Mouse (Mus musculus) erythroblast, embryonic 14.5 days (primary cell): Measurements from ENCODE around the gene Kctd10. TPM values are rescaled to one million over a fixed set of nuclear protein-coding genes. Genes with fewer than 3 reads are reported as not detected.

Experiments
- H3K27me3 ChIP-seq: 2 replicates; pipeline ENCODE4 v1.6.1; 2012; ENCODE audit warnings: inconsistent platforms; ENCODE audit not compliant: control insufficient read depth
- H3K36me3 ChIP-seq: 2 replicates; pipeline ENCODE4 v1.6.1; 2012; ENCODE audit warnings: mild to moderate bottlenecking, inconsistent platforms; ENCODE audit not compliant: control insufficient read depth
- H3K4me1 ChIP-seq: 2 replicates; pipeline ENCODE4 v1.6.1; 2012; ENCODE audit warnings: inconsistent platforms; ENCODE audit not compliant: control insufficient read depth
- H3K4me3 ChIP-seq: replicated peaks from 2 replicates; pipeline ENCODE3; 2012; ENCODE audit warnings: moderate library complexity, mild to moderate bottlenecking, inconsistent platforms
- H3K9me3 ChIP-seq: 2 replicates; pipeline ENCODE4 v1.6.1; 2012; ENCODE audit warnings: low read length, inconsistent platforms, mixed read lengths; ENCODE audit not compliant: control insufficient read depth
- GATA1 ChIP-seq: IDR thresholded peaks from 2 replicates; pipeline ENCODE4 v1.6.1; 2012; ENCODE audit warnings: low read length, inconsistent platforms, mixed read lengths
- TAL1 ChIP-seq: IDR thresholded peaks from 3 replicates; pipeline ENCODE4 v1.6.1; 2012; ENCODE audit warnings: low read length, inconsistent platforms, mixed read lengths
- polyA plus RNA-seq: library from polyadenylated mRNA; stranded (reverse); fragments of >175 nt; gene quantifications from 2 replicates; pipeline ENCODE4 v1.2.3, GENCODE M21; 2012

Gene Kctd10
- polyA plus RNA-seq, 1 experiment: 0.90 TPM

DNA sequence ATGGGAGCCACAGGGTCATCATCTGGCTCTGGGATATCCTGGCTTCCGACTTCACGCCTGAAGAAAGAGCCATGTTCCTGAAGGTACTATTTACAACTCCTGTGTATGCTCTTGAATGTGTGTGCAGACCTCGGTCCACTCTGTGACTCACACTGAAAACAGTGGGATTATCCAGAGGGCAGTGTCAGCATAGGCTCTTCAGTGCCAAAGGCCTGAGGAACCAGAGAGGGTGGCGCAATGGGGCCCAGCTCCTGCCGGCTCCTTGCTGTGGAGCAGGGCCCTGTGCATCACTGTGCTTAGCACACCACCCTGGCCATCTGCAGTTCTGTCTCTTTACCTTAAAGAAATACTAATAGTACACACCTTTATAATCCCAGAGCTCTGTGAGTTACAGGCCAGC is 35.3 kb upstream of the Kctd10 start:
- H3K4me3 ChIP-seq: no peak overlapping the region
- no peaks in the 10 kb centered on the region for H3K27me3 ChIP-seq
- no peaks in the 10 kb centered on the region for H3K4me1 ChIP-seq
- H3K9me3 ChIP-seq: no peaks in the 10 kb centered on the region
- TF ChIP-seq TAL1 (no peak), GATA1 (no peak)
- H3K36me3 ChIP-seq: peaks cover 100% of the 10 kb centered on the region

DNA sequence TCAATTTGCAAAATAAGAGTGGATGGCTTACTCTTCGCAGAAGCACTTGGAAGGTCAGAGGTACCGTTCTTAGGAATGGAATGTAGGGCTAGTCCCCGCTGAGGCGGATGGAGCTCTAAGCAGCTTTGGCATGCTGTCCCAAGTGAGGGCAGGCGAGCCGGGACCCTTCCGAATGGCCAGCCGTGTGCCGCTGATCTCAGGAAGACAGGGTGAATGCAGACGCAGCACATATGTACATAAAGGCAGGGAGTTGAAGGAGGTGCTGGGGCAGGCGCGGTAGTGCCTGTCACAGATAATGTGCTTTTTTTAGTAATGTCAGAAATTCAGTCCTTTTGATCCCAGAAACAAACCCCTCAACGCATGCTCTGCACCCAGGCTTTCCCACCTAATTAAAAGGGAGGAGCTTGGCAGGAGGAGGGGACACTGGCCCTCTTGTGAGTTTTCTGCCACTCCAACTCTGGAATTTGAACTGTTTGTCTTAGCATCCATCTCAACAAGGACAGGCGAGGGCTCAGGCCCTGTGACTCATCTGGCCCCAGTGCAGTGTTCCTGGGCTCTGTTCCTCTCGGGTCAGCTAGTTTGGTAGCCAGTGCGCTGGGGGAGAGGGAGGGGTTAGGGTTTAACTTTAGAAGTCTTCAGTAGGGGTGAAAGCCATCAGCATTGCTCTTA is 32.9 kb upstream of the Kctd10 start:
- Histone ChIP-seq H3K4me1 (no peaks in the 10 kb centered on the region), H3K27me3 (no peaks in the 10 kb centered on the region), H3K9me3 (no peaks in the 10 kb centered on the region), H3K4me3 (no peak overlapping the region), H3K36me3 (peaks cover 100% of the 10 kb centered on the region)
- TF ChIP-seq GATA1 (no peak), TAL1 (no peak)

DNA sequence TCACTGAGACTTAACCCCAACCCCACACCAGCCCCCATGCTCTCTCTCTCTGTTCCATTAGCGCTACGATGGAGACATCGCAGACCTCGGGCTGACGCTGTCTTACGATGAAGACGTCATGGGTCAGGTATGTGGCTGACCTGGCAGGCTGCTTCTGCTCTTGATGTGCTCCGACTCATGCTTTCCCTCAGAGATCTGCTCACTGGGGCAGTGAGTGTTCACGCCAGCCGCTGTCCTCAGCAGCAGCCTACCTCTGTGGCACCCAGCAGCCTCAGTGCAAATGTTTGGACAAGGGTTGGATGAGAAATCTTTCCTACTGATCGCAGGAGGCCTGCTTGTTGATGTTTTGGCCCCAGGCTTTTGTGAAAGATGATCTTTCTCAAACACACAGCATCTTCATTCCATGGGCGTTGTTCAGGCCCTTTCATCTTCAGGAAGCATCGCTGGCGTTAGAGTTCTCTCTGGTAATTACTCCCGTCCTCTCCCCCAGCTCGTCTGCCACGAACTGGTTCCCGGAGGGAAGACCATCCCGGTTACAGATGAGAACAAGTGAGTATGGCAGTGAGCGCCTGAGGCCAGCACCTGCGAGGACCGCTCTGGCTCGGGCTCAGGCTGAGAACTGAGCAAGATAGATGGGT is 32.2 kb upstream of the Kctd10 start:
- TF ChIP-seq TAL1: no peak
- TF ChIP-seq GATA1: no peak
- H3K27me3 ChIP-seq: no peaks in the 10 kb centered on the region
- H3K9me3 ChIP-seq: no peaks in the 10 kb centered on the region
- H3K36me3 ChIP-seq: peaks cover 100% of the 10 kb centered on the region
- H3K4me3 ChIP-seq: no peak overlapping the region
- H3K4me1 ChIP-seq: no peaks in the 10 kb centered on the region

GRCm38 (mm10) chr5:114410429-114410828 is 30.1 kb upstream of the Kctd10 start:
- Histone ChIP-seq H3K36me3 (peaks cover 100% of the 10 kb centered on the region), H3K4me1 (no peaks in the 10 kb centered on the region)
- TF ChIP-seq TAL1: no peak
- TF ChIP-seq GATA1: no peak

DNA sequence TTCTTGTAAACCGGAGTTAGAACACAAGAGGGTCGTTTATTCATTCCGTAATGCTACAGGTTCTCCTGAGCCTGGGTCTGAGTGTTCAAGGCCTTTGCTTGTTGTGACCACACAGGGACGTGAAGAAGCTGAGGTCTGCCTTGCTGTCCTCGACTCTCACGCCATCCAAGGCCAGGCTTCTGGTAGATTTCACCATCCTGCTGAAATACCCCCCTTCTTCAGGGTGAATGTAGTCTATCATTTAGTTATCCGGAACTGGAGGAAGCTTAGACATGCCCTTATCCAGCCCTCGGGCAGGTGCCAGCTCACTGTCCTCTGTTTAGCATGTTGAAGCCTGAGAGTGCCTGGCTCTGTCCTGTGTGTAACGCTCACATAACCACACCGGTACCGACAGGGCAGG is 28.5 kb upstream of the Kctd10 start:
- H3K4me3 ChIP-seq: no peak overlapping the region

More at GRCm38 (mm10) chr5:114410429-114410828, 30.1 kb upstream of the Kctd10 start:
- H3K4me3 ChIP-seq: no peak overlapping the region
- H3K9me3 ChIP-seq: no peaks in the 10 kb centered on the region
- H3K27me3 ChIP-seq: no peaks in the 10 kb centered on the region

DNA sequence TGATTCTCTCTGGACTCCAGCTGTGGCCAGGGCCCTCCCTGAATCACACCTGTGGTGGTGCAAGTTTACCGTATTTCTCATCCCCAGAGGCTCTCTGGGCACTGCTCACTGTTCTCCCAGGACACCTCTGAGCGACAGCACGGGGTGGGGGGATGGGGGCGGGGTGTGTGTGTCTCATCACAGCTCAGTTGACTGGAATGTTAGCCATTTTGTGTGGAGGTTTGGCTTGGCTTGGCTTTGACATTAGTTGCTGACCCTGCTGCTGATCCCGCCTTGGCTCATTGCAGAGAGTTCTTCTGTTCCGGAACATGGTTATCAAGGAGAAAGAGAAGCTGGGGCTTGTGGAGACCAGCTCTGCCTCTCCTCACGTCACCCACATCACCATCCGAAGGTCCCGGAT is 27.5 kb upstream of the Kctd10 start:
- Histone ChIP-seq H3K36me3 (peaks cover 100% of the 10 kb centered on the region), H3K9me3 (no peaks in the 10 kb centered on the region), H3K27me3 (no peaks in the 10 kb centered on the region), H3K4me1 (no peaks in the 10 kb centered on the region), H3K4me3 (no peak overlapping the region)
- TF ChIP-seq TAL1: no peak
- no peak for TF ChIP-seq GATA1

More for the DNA sequence above, 28.5 kb upstream of the Kctd10 start:
- H3K27me3 ChIP-seq: no peaks in the 10 kb centered on the region
- H3K36me3 ChIP-seq: peaks cover 100% of the 10 kb centered on the region
- no peaks in the 10 kb centered on the region for H3K4me1 ChIP-seq
- H3K9me3 ChIP-seq: no peaks in the 10 kb centered on the region
- TF ChIP-seq GATA1 (no peak), TAL1 (no peak)

GRCm38 (mm10) chr5:114407269-114407668 is 27.0 kb upstream of the Kctd10 start:
- peaks cover 100% of the 10 kb centered on the region for H3K36me3 ChIP-seq
- no peak overlapping the region for H3K4me3 ChIP-seq
- no peaks in the 10 kb centered on the region for H3K9me3 ChIP-seq
- H3K27me3 ChIP-seq: no peaks in the 10 kb centered on the region
- TF ChIP-seq GATA1 (no peak), TAL1 (no peak)
- no peaks in the 10 kb centered on the region for H3K4me1 ChIP-seq

GRCm38 (mm10) chr5:114406592-114406991 is 26.3 kb upstream of the Kctd10 start:
- no peaks in the 10 kb centered on the region for H3K27me3 ChIP-seq
- H3K36me3 ChIP-seq: peaks cover 100% of the 10 kb centered on the region
- H3K9me3 ChIP-seq: no peaks in the 10 kb centered on the region
- H3K4me3 ChIP-seq: no peak overlapping the region
- TF ChIP-seq GATA1 (no peak), TAL1 (no peak)
- H3K4me1 ChIP-seq: no peaks in the 10 kb centered on the region

DNA sequence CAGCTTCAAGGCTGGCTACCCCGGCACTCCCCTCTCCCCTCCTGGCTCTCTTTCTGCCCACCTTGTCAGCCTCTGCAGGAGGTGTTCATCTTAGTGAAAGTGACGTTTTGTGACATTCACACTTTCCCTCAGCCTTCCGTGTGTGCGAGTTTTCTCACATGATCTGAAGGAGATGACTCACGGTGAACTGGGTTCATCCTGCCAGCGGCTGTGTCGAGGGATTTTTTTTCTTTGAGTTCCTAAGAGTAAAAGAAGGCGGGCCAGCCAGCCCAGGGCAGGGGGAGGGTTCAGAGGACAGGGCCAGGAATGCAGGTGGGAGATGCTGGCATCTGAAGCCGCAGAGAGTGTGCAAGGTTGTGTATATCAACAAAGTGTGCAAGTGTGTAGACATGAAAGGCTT is 12.9 kb upstream of the Kctd10 start:
- peaks cover 99% of the 10 kb centered on the region for H3K36me3 ChIP-seq
- no peaks in the 10 kb centered on the region for H3K4me1 ChIP-seq

More for the DNA sequence above, 12.9 kb upstream of the Kctd10 start:
- Histone ChIP-seq H3K27me3 (no peaks in the 10 kb centered on the region), H3K4me3 (no peak overlapping the region), H3K9me3 (no peaks in the 10 kb centered on the region)
- no peak for TF ChIP-seq GATA1
- TF ChIP-seq TAL1: no peak
